Mouse (Mus musculus): ENCODE data around the gene Osbpl2.

Gene Osbpl2

DNA sequence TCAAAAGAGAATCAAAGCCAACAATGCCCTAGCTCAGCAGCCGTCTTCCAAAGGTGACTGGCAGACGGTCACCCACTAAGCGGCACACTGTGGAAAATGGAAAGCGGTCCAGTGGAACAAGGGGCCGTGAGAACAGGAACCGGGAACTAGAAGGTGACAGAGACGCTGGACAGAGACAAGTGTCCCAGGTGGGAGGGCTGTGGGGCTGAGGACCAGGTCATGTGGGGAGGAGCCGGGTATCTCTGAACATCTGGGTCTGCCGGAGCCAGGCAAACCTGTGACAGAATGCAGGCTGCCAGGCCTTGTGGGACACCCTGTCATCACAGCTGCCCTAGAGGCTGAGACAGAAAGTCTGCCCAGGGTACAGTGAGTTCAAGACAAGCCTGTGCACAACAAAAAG is 85.4 kb downstream of the Osbpl2 start:
- DNase-seq = no peak

- no peak for DNase-seq
Observed at GRCm38 (mm10) chr2:180205083-180205955, 86.2 kb downstream of the Osbpl2 start.

GRCm38 (mm10) chr2:180205956-180206280 is 86.8 kb downstream of the Osbpl2 start:
- DNase-seq = no peak

- DNase-seq = peak; percentile 86 to 90
Observed at GRCm38 (mm10) chr2:180207840-180208239, 88.7 kb downstream of the Osbpl2 start.

DNA sequence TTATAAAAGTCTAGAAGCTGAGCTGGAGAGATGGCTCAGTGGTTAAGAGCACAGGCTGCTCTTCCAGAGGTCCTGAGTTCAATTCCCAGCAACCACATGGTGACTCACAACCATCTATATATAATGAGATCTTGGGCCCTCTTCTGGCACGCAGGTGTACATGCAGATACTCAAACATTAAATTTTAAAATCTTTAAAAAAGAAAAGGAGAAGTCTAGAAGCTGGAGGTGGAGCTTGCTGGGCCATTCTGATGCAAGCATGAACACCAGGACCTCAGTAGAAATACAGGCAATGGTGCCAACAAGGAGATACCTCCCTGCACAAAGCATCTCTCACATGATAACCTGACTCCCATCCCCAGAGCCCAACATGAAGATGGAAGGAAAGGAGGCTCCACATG is 89.9 kb downstream of the Osbpl2 start:
- DNase-seq = no peak

GRCm38 (mm10) chr2:180212255-180212654 is 93.1 kb downstream of the Osbpl2 start:
- DNase-seq = no peak
